Mouse (Mus musculus): ENCODE data around the gene Ndufaf5.

GRCm38 (mm10) chr2:140125516-140125915 lies 44.9 kb upstream of the Ndufaf5 start:
- TF ChIP-seq POLR2A (IDR thresholded peaks at IDR 0.05; ENCODE audit: control insufficient read depth, extremely low read depth, insufficient read depth, low read length, poor library complexity) (no peak), CTCF (IDR thresholded peaks at IDR 0.05; ENCODE audit: borderline replicate concordance, control insufficient read depth, extremely low read depth, insufficient read depth, low read length, poor library complexity) (no peak)

Data from thymus, adult 2 months (tissue).